Mouse (Mus musculus): ENCODE data around the gene Gm28363. TPM values are rescaled to one million over a fixed set of nuclear protein-coding genes. Genes with fewer than 3 reads are reported as not detected.

The Gm28363 gene
- not detected in 4 replicates for total RNA-seq (2023)

GRCm38 (mm10) chr1:117696831-117697230 is at the start of gene Gm28363:
Gene Gm28363, plus strand, starts transcription at chr1:117697131.

Other genes with a start within 250 kb of the Gm28363 start
- not detected in 4 replicates for gene B020011L13Rik, start 84.0 kb downstream of the Gm28363 start, total RNA-seq (2023)
- not detected in 4 replicates for gene Gm28360, start 132.9 kb downstream of the Gm28363 start, total RNA-seq (2023)
- not detected in 4 replicates for gene Gm28168, start 230.9 kb downstream of the Gm28363 start, total RNA-seq (2023)

Measured in B cell, adult 62 days (primary cell).